Mouse (Mus musculus) embryo, embryonic 11.5 days (tissue): Measurements from ENCODE around the gene Olfr1501.
"Not testable (repeated sequence)": the region's sequence is repeated elsewhere in the genome, so short reads cannot be mapped to it uniquely, and the experiment has no call there.

ENCODE experiments used
- DNase-seq: peaks from one replicate; pipeline ENCODE4 v3.0.0-alpha.2; 2012; ENCODE audit warnings: low read depth, low spot score

Gene Olfr1501

GRCm38 (mm10) chr19:13850592-13850991 lies at the start of gene Olfr1501:
TSS of gene Olfr1501 (minus strand) at chr19:13850692.
- DNase-seq: not testable (repeated sequence)

- DNase-seq: no peak
These were observed 47.3 kb upstream of the Olfr1501 start, which contains the start of gene Olfr1504 for GRCm38 (mm10) chr19:13897828-13898227. TSS of gene Olfr1504 (minus strand) at chr19:13897928.

- no peak for DNase-seq
These were observed 11.0 kb upstream of the Olfr1501 start, which contains the start of gene Olfr1502 for GRCm38 (mm10) chr19:13861495-13861894. TSS of gene Olfr1502 (plus strand) at chr19:13861795.

GRCm38 (mm10) chr19:13830388-13830787 lies 20.1 kb downstream of the Olfr1501 start, which contains the start of gene Olfr1500:
TSS of gene Olfr1500 (minus strand) at chr19:13830488.
- DNase-seq: no peak

- DNase-seq: no peak
These were observed 22.0 kb downstream of the Olfr1501 start for GRCm38 (mm10) chr19:13828447-13828846.

- DNase-seq: no peak
These were observed 29.6 kb downstream of the Olfr1501 start for GRCm38 (mm10) chr19:13820847-13821246.

GRCm38 (mm10) chr19:13819347-13819746 lies 31.1 kb downstream of the Olfr1501 start, which contains the start of gene Olfr1499:
TSS of gene Olfr1499 (minus strand) at chr19:13819447.
- no peak for DNase-seq

GRCm38 (mm10) chr19:13818827-13819226 lies 31.7 kb downstream of the Olfr1501 start:
- DNase-seq: peak; percentile 2

GRCm38 (mm10) chr19:13812823-13813222 lies 37.7 kb downstream of the Olfr1501 start:
- no peak for DNase-seq

GRCm38 (mm10) chr19:13805486-13805885 lies 45.0 kb downstream of the Olfr1501 start:
- not testable (repeated sequence) for DNase-seq

- no peak for DNase-seq
These were observed 52.4 kb downstream of the Olfr1501 start, which contains the start of gene Olfr1497 for GRCm38 (mm10) chr19:13798102-13798501. TSS of gene Olfr1497 (minus strand) at chr19:13798202.
